Mouse (Mus musculus): ENCODE results near the gene Alg14.

Gene Alg14

GRCm38 (mm10) chr3:121401384-121401783 lies 109.8 kb downstream of the Alg14 start:
- CTCF ChIA-PET: no interaction called here

- CTCF ChIA-PET: no interaction called here
These were observed 110.5 kb downstream of the Alg14 start for GRCm38 (mm10) chr3:121402096-121402495.

- CTCF ChIA-PET: no interaction called here
These were observed 111.9 kb downstream of the Alg14 start for GRCm38 (mm10) chr3:121403449-121403848.

- CTCF ChIA-PET: no interaction called here
These were observed 113.5 kb downstream of the Alg14 start for GRCm38 (mm10) chr3:121405101-121405500.

- CTCF ChIA-PET: no interaction called here
These were observed 115.8 kb downstream of the Alg14 start for GRCm38 (mm10) chr3:121407417-121407816.

GRCm38 (mm10) chr3:121408386-121408785 lies 116.8 kb downstream of the Alg14 start:
- CTCF ChIA-PET: no interaction called here

- CTCF ChIA-PET: no interaction called here
These were observed 119.9 kb downstream of the Alg14 start for GRCm38 (mm10) chr3:121411450-121411849.
